Mouse (Mus musculus) T-cell, adult 66 days (primary cell): ENCODE data around the gene Cul5. TPM values are rescaled to one million over a fixed set of nuclear protein-coding genes. Genes with fewer than 3 reads are reported as not detected.

Experiments used
- total RNA-seq, 2 experiments: library from RNA; stranded (reverse); gene quantifications; 3 replicates in 1 of 2; 4 replicates in 1 of 2; pipeline ENCODE4 v1.2.4; 2023

The Cul5 gene
- 10 to 100 TPM; 32.7 to 39.0 TPM for total RNA-seq

GRCm38 (mm10) chr9:53669680-53670219 lies at the start of gene Cul5:
Gene Cul5, minus strand, starts transcription at chr9:53670014.

GRCm38 (mm10) chr9:53705992-53706696 lies 36.3 kb upstream of the Cul5 start, which contains the start of gene Rab39:
Gene Rab39, minus strand, starts transcription at chr9:53706232.

GRCm38 (mm10) chr9:53609968-53610781 lies 59.6 kb downstream of the Cul5 start, which contains the start of gene Acat1:
Gene Acat1, minus strand, starts transcription at chr9:53610382.

Other genes with a start within 250 kb of the Cul5 start
- 10 to 100 TPM; 56.2 to 75.4 TPM for gene Atm, start 133.3 kb downstream of the Cul5 start, total RNA-seq
- 10 to 100 TPM; 18.7 to 22.6 TPM for gene Npat, start 133.0 kb downstream of the Cul5 start, total RNA-seq
- 10 to 100 TPM; 20.1 to 26.3 TPM for gene Acat1, start 59.6 kb downstream of the Cul5 start, total RNA-seq
- gene Rab39, start 36.2 kb upstream of the Cul5 start, total RNA-seq, result under 1 TPM; 0.23 to 0.39 TPM
- gene Slc35f2, start 101.5 kb upstream of the Cul5 start, total RNA-seq, result 10 to 100 TPM; 13.4 to 16.5 TPM
- not detected for gene Sln, start 180.2 kb upstream of the Cul5 start, total RNA-seq